Mouse (Mus musculus) heart, adult 2 months (tissue): Measurements from ENCODE around the gene Spsb2. TPM values are rescaled to one million over a fixed set of nuclear protein-coding genes. Genes with fewer than 3 reads are reported as not detected.

ENCODE experiments used
- DNase-seq, 2 experiments: peaks; one replicate each; pipeline ENCODE4 v3.0.0; 2021
- H3K27ac ChIP-seq: fragments of 200-600 bp; 2 replicates; pipeline ENCODE4 v1.8.1; 2022
- H3K27me3 ChIP-seq: fragments of 200-500 bp; 2 replicates; pipeline ENCODE4 v1.6.1; 2012; ENCODE audit warnings: mild to moderate bottlenecking, low read length, inconsistent platforms, mixed read lengths; ENCODE audit not compliant: control insufficient read depth, insufficient read depth
- H3K36me3 ChIP-seq: fragments of 200-500 bp; 2 replicates; pipeline ENCODE4 v1.6.1; 2012; ENCODE audit warnings: low read length, inconsistent platforms; ENCODE audit not compliant: control insufficient read depth, insufficient read depth
- H3K4me1 ChIP-seq: fragments of 200-500 bp; 2 replicates; pipeline ENCODE4 v1.6.1; 2011; ENCODE audit warnings: low read length; ENCODE audit not compliant: control insufficient read depth, insufficient read depth
- H3K4me3 ChIP-seq: fragments of 200-600 bp; 2 replicates; pipeline ENCODE4 v1.8.1; 2022
- H3K79me2 ChIP-seq: fragments of 200-500 bp; replicated peaks from 2 replicates; pipeline ENCODE4 v1.6.1; 2012; ENCODE audit warnings: mild to moderate bottlenecking, inconsistent platforms, low read length, moderate library complexity, mixed read lengths; ENCODE audit not compliant: control insufficient read depth, insufficient read depth
- H3K9ac ChIP-seq: fragments of 200-500 bp; 2 replicates; pipeline ENCODE4 v1.6.1; 2012; ENCODE audit warnings: low read depth, mild to moderate bottlenecking, control low read depth, inconsistent platforms, low read length, mixed read lengths
- CTCF ChIP-seq: fragments of 200-600 bp; IDR thresholded peaks from 2 replicates; pipeline ENCODE4 v1.8.1; 2022; ENCODE audit warnings: antibody characterized with exemption, mild to moderate bottlenecking, moderate library complexity
- EP300 ChIP-seq: fragments of 200-500 bp; IDR thresholded peaks from 2 replicates; pipeline ENCODE4 v1.6.1; 2011; ENCODE audit warnings: low read depth, low read length, control low read depth; ENCODE audit not compliant: insufficient read depth
- POLR2A ChIP-seq: fragments of 200-500 bp; IDR thresholded peaks from 2 replicates; pipeline ENCODE4 v1.6.1; 2011; ENCODE audit warnings: mild to moderate bottlenecking, low read depth, low read length, control low read depth; ENCODE audit not compliant: insufficient read depth
- WGBS: fragments of 180-500 bp; shearing (Covaris S2); methylation state at CpG from one replicate; pipeline ENCODE4 v1.1.7; 2018; 5-methylcytosine and 5-hydroxymethylcytosine counted together
- intact Hi-C: fragments of 180-260 bp; cut with DNase I; formaldehyde crosslinking; loops from one replicate; pipeline ENCODE4 v1.15.1; 2025
- polyA plus RNA-seq: library from polyadenylated mRNA; depleted of rRNA; stranded (reverse); fragments of >200 nt; gene quantifications from 2 replicates; pipeline ENCODE4 v1.2.3, GENCODE M21; 2012
- total RNA-seq, 2 experiments: library from RNA; stranded (reverse); gene quantifications; 2 replicates each; pipeline ENCODE4 v1.2.3; 2021

The Spsb2 gene
- total and polyA plus RNA-seq, 3 experiments: 3.2 to 4.4 (median 3.2) TPM

- TF ChIP-seq POLR2A: no peak
- no peak for TF ChIP-seq EP300
- no peak for TF ChIP-seq CTCF
- Histone ChIP-seq H3K36me3 (no peaks in the 10 kb centered on the region), H3K27me3 (no peaks in the 10 kb centered on the region), H3K79me2 (no peaks in the 10 kb centered on the region), H3K4me3 (no peak overlapping the region), H3K27ac (no peak overlapping the region), H3K9ac (no peak overlapping the region), H3K4me1 (no peaks in the 10 kb centered on the region)
- no peak for DNase-seq
- intact Hi-C loops: no loop called here
- WGBS: 64% methylated on average over 10 of the region's 10 CpGs
These were observed 27.1 kb downstream of the Spsb2 start for GRCm38 (mm10) chr6:124835531-124835930.

- WGBS: 70% methylated on average over 7 of the region's 7 CpGs
- intact Hi-C loops: no loop called here
- Histone ChIP-seq H3K36me3 (no peaks in the 10 kb centered on the region), H3K27ac (no peak overlapping the region), H3K4me3 (no peak overlapping the region), H3K9ac (no peak overlapping the region), H3K4me1 (no peaks in the 10 kb centered on the region), H3K79me2 (no peaks in the 10 kb centered on the region), H3K27me3 (no peaks in the 10 kb centered on the region)
- DNase-seq: no peak
- no peak for TF ChIP-seq POLR2A
- TF ChIP-seq EP300: no peak
- no peak for TF ChIP-seq CTCF
These were observed 27.9 kb downstream of the Spsb2 start for GRCm38 (mm10) chr6:124836411-124836810.

GRCm38 (mm10) chr6:124839805-124840204, 31.3 kb downstream of the Spsb2 start:
- H3K4me3 ChIP-seq: no peak overlapping the region
- no peak overlapping the region for H3K9ac ChIP-seq
- no peaks in the 10 kb centered on the region for H3K36me3 ChIP-seq
- H3K27me3 ChIP-seq: no peaks in the 10 kb centered on the region
- H3K79me2 ChIP-seq: no peaks in the 10 kb centered on the region
- DNase-seq: peak; percentile 45 to 59
- intact Hi-C loops: no loop called here
- 18% methylated on average over 8 of the region's 8 CpGs for WGBS
- TF ChIP-seq EP300: no peak
- no peak for TF ChIP-seq CTCF
- no peak for TF ChIP-seq POLR2A
- no peaks in the 10 kb centered on the region for H3K4me1 ChIP-seq
- H3K27ac ChIP-seq: peak overlapping the region; percentile 48

GRCm38 (mm10) chr6:124840241-124841167, 32.0 kb downstream of the Spsb2 start, which contains the start of gene Gnb3:
Gene Gnb3, minus strand, starts transcription at chr6:124840275.
- no peaks in the 10 kb centered on the region for H3K36me3 ChIP-seq
- H3K9ac ChIP-seq: no peak within 1 kb of the TSS
- no peaks in the 10 kb centered on the region for H3K4me1 ChIP-seq
- TF ChIP-seq CTCF (no peak), EP300 (no peak), POLR2A (no peak)
- H3K27me3 ChIP-seq: no peaks in the 10 kb centered on the region
- peak within 1 kb of the TSS; percentile 48 for H3K27ac ChIP-seq
- no peak for DNase-seq
- H3K79me2 ChIP-seq: no peaks in the 10 kb centered on the region
- intact Hi-C loops: no loop called here
- 35% methylated on average over 15 of the region's 15 CpGs for WGBS
- no peak within 1 kb of the TSS for H3K4me3 ChIP-seq

- 11% methylated on average over 9 of the region's 9 CpGs for WGBS
- 0 out of 2 replicates have a peak, but pooled peaks have one; percentile 34 for TF ChIP-seq EP300
- no peak for TF ChIP-seq POLR2A
- TF ChIP-seq CTCF: no peak
- intact Hi-C loops: loop anchor here (1.0 kb wide), 1 partner anchor 237 kb away; no protein-coding TSS in a partner anchor
These were observed 38.8 kb downstream of the Spsb2 start for GRCm38 (mm10) chr6:124847305-124847704.

GRCm38 (mm10) chr6:124850535-124850934, 42.1 kb downstream of the Spsb2 start:
- 66% methylated on average over 8 of the region's 8 CpGs for WGBS
- no peaks in the 10 kb centered on the region for H3K79me2 ChIP-seq
- H3K4me1 ChIP-seq: peaks cover 2% of the 10 kb centered on the region; the same call in 1 of the 2 replicates
- TF ChIP-seq CTCF: no peak
- no peak for TF ChIP-seq POLR2A
- TF ChIP-seq EP300: no peak
- DNase-seq: no peak
- no peak overlapping the region for H3K9ac ChIP-seq
- intact Hi-C loops: no loop called here
- no peak overlapping the region for H3K27ac ChIP-seq
- H3K36me3 ChIP-seq: no peaks in the 10 kb centered on the region
- no peaks in the 10 kb centered on the region for H3K27me3 ChIP-seq
- H3K4me3 ChIP-seq: no peak overlapping the region

More at GRCm38 (mm10) chr6:124847305-124847704, 38.8 kb downstream of the Spsb2 start:
- H3K9ac ChIP-seq: no peak overlapping the region
- H3K4me1 ChIP-seq: peaks cover 2% of the 10 kb centered on the region; the same call in 1 of the 2 replicates
- no peak overlapping the region for H3K4me3 ChIP-seq
- H3K27ac ChIP-seq: no peak overlapping the region
- DNase-seq: peak; percentile 86 to 94
- no peaks in the 10 kb centered on the region for H3K27me3 ChIP-seq
- H3K79me2 ChIP-seq: no peaks in the 10 kb centered on the region
- H3K36me3 ChIP-seq: no peaks in the 10 kb centered on the region
